Mouse (Mus musculus): ENCODE results near the gene Sirpb1b. TPM values are rescaled to one million over a fixed set of nuclear protein-coding genes. Genes with fewer than 3 reads are reported as not detected.

Sirpb1b gene
- polyA plus RNA-seq, 1 experiment from 2014 or later: not detected

Other genes with a start within 250 kb of the Sirpb1b start
- not detected in 2 replicates for gene Gm9733, start 242.8 kb downstream of the Sirpb1b start, polyA plus RNA-seq (2015; fragmentation: Nextera tagmentation; extraction: Ambion mirVana)
- not detected in 2 replicates for gene Sirpb1a, start 148.5 kb downstream of the Sirpb1b start, polyA plus RNA-seq (2015; fragmentation: Nextera tagmentation; extraction: Ambion mirVana)